Mouse (Mus musculus) adipocyte (in vitro differentiated cells): ENCODE measurements around the gene Plxna2.

Experiments used
- DNase-seq: peaks from one replicate; pipeline ENCODE4 v3.0.0-alpha.2; 2016; ENCODE audit warnings: low spot score

Plxna2 gene

DNA sequence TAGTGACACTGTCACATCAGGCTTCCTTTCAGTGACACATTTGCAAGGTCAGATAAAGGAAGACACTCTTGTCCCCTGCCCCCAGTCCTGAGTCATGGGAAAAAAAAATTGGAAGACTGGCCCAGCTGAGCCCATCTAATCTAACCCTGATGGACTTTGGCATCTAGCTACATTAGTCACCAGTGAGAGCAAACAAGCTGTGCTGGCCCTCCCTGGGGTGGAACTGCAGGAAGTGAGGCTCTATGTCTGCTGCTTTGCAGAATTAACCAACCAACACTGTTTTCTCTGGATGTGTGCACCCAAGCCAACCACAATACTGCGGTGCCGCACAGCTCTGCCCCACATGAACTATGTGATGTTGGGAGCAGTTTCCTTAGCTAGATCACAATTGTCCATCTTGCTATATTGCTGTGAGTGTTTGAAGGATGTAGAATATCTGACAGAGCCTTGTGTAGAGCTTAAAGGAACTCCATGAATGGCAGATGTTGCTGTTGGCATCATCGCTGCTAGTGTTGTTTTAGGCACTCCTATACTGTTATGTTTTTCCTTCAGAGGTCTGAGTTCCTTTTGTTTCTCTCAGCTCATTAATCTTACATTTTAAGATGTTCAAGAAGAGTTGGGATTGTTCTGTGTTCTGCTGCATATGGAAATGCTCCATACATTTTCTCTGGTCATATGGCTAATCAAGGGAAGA, 42.6 kb downstream of the Plxna2 start:
- peak; percentile 76 for DNase-seq

DNA sequence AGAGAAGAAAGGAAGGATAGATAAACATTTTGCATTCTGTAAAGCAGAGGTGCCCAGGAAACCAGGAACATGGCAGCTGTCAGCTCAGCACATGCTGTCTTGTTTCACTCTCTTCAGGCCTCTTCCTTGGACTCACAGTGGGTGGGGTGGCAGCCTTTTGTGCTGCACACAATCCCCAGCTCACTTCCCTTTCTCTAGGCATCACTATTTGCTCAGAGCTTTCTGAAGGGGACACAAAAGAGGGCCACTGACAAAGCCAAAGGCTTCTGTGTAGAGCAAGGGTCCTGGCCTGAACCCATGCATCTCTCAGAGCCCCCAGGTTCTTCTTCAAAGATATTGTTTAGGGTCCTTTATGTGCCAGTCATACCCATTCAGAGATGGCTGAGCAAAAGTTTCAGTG, 45.0 kb downstream of the Plxna2 start:
- DNase-seq, result no peak

DNA sequence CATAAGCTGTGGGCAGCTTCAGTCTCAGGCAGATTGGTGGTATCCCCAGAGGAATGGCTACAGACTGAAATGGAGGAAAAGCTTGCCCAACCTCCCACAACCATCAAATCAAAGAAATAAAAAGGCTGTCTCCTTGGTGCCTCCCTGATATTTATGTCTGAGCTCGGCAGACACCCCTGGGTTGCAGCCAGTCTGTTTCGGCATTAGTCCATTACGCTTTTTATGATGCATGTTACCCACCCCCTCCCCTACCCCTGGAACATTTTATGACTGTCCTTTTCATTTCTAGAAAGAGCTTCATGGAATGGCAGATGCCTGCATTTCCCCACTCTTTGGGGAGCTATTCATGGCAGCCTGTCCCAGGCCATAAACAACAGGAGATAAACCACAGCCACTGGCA, 47.7 kb downstream of the Plxna2 start:
- no peak for DNase-seq

DNA sequence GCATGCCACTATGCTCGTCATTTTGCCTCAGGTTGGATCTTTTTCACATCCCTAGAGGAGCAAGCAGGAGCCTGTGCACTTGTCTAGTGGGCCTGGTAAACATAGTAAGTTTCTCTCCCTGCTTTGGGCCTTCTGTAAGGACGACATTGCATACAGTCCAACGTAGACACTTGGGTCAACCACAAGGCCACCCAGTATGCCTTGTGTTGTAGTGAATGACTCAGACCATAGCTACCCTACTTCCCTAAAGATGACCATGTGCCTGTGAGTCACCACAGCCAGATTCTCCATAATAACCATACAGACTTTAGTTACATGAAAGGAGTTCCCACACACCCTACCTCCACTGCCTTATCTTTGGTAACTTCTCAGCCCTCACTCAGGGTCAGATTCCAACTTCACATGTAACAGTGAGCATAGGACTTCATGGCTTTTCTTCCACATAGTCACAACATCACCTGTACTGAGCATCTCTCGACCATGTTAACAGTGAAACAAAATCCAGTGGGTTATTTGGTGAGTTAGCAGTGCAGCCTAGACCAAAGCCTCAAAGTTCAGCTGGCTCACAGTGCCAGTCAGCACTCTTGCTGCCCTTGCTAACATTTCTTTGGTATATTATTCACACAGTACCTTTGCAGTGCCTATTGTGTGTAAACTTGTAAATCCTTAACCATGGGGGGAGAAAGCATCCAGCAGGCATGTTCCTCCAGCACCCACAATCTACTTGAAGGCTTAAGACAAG, 53.9 kb downstream of the Plxna2 start:
- DNase-seq, result no peak

DNA sequence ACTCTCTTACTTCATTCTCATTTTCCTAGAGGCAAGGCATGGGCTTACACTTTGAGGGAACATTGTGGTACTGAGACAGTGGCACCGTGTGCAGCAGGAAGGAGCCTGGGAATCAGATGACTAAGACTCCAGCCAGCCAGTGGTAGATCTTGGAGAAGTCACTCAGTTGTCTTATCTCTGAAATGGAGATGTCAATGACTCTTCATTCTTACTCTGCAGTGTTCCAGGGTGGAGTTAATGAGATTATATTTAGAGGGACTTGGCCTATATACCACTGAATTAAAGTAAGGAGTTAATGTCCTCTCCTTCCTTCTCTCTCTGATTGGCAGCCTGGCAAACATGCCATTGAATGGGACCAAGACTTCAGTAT, 54.5 kb downstream of the Plxna2 start:
- DNase-seq, result no peak

- no peak for DNase-seq
Observed at GRCm38 (mm10) chr1:194673229-194673628, 55.2 kb downstream of the Plxna2 start.

DNA sequence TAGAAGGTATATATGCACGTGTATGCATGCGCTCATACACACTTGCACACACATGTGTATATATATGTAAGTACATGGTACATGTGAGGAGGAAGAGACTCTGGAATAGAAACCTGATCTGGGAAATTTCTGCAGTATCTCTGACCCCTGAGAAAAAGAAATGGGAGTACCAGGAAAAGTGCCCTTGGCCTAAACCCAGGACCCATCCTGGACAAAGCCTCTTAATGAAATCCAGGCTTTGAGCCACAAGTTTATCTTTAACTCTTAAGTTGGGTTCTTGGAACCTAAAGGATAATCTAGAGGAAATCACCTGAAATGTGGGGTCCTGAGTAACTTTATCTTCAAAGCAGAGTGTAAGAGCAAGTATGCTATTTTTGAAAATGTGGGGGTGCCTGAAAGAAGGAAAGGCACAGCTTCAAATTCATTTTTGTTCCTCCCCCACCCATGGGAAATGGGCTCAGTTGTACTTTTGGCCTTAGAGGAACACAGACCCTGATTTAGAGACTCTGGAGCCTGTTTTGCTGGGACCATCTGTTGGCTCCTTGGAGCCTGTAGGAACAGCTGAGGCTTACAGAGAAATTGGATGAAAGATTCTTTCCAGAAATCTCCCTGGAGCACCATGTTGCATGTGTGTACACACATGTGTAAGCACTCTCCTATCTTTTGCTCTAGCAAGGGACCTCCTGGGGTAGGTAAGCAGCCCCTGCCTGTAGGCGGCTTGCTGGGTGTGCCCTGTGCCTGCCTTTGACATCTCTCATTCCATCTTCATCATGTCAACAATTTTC, 57.3 kb downstream of the Plxna2 start:
- DNase-seq, result no peak

DNA sequence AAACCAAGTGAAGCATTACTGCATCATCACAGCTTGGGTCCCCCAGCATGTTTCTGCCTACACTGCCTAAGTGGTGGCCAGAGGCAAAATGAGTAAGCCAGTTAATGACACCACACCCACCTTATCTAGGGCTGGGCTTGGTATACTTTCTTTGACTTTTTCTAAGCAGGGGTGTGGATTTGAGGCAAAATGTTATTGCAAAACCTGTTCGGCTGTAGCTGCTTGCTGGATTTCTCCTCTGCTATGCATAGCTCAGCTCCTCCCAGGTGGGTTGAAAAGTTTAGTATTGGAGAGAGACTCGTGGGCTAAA, 57.8 kb downstream of the Plxna2 start:
- DNase-seq, result no peak

- DNase-seq, result peak; percentile 99
Observed at GRCm38 (mm10) chr1:194677878-194678277, 59.9 kb downstream of the Plxna2 start.

DNA sequence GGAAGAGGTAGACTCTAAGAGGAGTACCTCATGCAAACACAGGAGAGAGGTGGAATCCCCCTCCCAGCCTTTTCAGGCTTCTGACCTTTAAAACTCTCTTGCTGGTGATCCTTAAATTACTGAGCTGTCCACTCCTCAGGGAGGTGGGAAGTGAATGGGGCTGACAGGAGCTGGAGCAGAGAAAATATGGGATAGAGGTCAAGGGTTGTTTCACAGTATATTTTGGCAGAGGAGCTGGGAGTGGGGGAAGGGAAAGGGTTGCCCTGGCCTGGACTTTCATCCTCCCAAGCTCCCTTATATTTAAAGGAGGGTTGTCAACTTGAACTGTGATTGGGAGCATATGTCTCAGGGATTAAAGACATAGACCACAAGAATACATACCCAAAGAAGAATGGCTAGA, 61.1 kb downstream of the Plxna2 start:
- peak; percentile 68 for DNase-seq

DNA sequence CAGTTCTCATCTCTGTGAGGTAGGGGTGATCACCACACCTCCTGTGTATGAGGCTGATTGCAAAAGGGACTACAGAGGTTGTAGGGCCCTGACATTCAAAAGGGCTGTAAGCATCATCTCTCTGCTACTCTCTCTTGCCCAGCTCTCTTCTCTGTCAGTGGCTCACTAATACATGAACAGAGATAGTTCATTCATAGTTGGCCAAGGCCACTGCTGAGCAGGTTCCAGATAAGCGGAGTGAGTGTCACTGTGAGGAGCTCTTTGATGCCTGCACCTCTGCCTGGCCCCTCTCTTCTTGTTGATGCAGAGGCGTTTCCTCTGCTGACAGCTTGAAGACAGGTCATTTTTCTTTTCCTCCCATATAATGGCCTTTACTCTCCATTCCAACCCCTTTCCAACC, 62.1 kb downstream of the Plxna2 start:
- no peak for DNase-seq

GRCm38 (mm10) chr1:194682021-194682420, 64.0 kb downstream of the Plxna2 start:
- DNase-seq, result no peak

DNA sequence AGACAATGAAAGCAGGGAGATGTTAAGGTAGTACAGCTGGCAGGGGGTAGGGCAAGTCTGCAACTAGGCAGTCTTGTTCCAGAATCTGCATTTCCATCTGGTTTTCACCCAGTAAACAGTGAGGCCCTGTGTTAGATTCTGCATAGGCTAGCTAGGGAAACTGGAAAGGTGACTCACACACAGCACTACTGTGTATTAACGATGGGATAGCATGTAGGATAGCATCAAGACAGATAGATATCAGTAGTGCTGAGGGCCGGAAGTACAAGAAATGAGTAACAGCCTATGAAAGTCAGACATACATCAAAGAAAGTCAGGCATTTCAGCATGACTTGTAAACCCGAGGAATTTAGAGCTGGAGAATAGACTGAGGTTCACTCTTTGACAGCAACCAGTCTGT, 65.1 kb downstream of the Plxna2 start:
- DNase-seq, result no peak

GRCm38 (mm10) chr1:194685896-194686295, 67.9 kb downstream of the Plxna2 start:
- DNase-seq, result no peak

DNA sequence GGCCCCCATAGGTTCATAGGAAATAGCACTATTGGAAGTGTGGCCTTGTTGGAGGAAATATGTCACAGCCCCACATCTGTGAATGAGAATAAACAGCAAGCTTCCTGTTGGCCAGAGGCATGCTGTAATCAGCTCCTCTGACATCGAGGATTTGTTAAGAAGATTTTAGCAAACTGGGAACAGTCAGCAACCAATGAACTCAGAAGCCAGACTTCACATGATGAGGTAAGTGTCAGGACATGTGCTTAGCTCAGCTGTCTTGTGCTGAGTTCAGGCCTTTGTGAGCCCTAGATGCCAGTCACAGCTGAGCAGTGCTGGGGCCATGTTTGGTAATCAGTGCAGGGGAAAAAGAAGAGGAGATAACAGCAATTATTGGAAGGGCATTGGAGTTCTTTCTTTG, 69.7 kb downstream of the Plxna2 start:
- peak; percentile 36 for DNase-seq

DNA sequence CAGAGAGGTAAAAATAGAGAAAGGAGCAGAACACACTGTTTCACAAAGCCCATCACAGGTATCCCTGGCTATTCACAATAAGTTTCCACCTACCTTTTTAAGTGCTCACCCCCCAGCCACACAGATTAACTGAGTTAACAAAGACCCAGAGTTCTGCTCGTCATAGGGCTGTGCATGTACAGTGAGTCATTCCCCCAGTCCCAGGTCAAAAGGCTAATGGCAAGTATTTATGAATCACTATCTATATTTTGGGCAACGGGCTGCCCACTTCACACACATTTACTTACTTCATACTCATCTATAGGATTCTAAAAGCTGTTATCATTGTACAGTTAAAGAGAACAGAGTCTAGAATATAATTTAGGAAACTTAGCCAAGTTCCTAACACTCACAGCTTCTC, 70.1 kb downstream of the Plxna2 start:
- DNase-seq, result no peak

GRCm38 (mm10) chr1:194693063-194693462, 75.0 kb downstream of the Plxna2 start:
- no peak for DNase-seq

- DNase-seq, result no peak
Observed at GRCm38 (mm10) chr1:194693488-194693887, 75.5 kb downstream of the Plxna2 start.

DNA sequence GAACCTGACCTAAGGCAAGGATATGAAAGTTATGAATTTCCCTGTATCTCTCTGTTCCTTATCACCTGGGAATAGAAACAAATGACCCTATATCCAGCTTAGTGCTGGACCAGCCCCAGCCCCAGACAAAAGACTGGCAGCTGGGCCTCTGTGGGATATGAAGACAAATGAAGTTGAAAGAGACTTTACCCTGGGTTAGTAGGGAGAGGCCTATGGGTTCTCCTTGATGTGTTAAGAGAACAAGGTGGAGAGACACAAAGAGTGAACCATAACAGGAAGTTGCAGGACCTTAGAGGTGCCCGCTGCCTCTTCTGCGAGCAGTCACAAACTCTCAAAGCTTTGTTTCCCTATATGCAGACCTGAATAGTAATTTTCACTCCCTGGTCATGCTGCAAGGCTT, 76.8 kb downstream of the Plxna2 start:
- DNase-seq, result no peak

DNA sequence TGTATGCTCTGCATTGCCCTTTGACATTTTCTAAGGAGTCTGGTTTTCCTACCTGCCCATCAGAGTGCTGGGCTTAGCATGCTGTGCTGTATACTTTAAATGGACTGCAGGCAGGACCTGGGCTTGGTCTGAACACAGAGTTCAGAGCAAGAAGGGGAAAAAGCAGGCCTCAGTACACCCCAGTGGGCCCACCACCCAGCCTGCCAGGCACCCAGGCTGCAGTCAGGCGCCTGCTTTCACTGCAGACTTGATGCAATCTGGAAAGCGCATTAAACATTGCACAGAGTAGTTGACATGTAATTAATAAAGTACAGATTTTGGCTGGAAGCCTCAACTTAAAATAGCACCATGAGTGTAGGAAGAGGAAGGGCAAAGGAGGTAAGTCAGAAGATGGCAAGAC, 79.4 kb downstream of the Plxna2 start:
- no peak for DNase-seq

GRCm38 (mm10) chr1:194699321-194699720, 81.3 kb downstream of the Plxna2 start:
- DNase-seq, result no peak

DNA sequence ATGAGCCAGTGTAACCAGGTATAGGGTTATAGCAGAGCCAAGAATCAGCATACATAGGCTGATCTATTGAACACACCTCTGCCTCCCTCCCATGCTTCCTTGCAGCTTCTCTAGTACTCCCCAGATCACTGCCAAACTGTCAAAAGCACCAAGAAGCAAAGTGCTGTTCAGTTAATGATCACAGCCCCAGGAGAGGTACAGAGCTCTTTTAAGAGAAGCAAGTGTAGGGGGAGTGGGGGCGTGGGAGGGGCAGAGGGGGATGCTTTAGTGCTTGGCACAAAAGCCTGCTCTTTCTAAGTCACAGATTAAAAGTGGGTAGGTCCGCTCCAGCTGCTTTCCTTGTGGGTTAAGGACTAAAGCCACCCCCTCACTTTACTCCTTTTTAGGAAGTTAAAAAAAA, 85.2 kb downstream of the Plxna2 start:
- no peak for DNase-seq

- DNase-seq, result peak; percentile 60
Observed at GRCm38 (mm10) chr1:194704171-194704855, 86.3 kb downstream of the Plxna2 start.
